Mouse (Mus musculus) C2C12 (cell line): ENCODE data around the gene Smtn.

Source experiments
- CTCF ChIP-seq: IDR thresholded peaks from one replicate; pipeline ENCODE4 v1.5.1; 2011; ENCODE audit not compliant: control insufficient read depth, insufficient read depth, insufficient read length
- MAX ChIP-seq: IDR thresholded peaks from one replicate; pipeline ENCODE4 v1.6.1; 2011; ENCODE audit warnings: mild to moderate bottlenecking, control low read depth

DNA sequence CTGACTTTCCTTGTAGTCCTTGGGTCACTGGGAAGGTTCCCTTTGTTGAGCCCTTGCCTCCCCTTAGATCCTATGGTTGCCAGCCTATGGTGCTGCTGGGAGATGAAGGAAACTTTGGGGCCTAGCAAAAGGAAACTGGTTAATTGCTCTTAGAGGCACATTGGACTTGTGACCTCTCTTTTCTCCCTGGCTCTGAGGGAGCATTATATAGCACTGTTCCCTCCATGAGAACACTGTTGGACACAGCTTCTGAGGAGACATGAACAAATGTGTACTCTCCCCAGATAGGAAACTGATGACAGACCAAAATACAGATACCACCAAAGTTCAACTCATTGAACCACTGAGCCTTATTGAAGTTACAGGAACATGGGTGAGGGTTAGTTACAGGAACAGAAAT lies 64.9 kb downstream of the Smtn start:
- TF ChIP-seq CTCF (no peak), MAX (no peak)
